Mouse (Mus musculus): ENCODE results near the gene Clybl.

Gene Clybl

GRCm38 (mm10) chr14:122361807-122362206 lies 180.3 kb downstream of the Clybl start:
- no peak for DNase-seq (ENCODE audit: low spot score in 2 of 2)

- DNase-seq (ENCODE audit: low spot score in 2 of 2): no peak
Measured at GRCm38 (mm10) chr14:122363156-122363555, 181.7 kb downstream of the Clybl start.

- DNase-seq (ENCODE audit: low spot score in 2 of 2): no peak
Measured at GRCm38 (mm10) chr14:122364026-122364425, 182.5 kb downstream of the Clybl start.

GRCm38 (mm10) chr14:122367252-122367868 lies 185.9 kb downstream of the Clybl start:
- DNase-seq (ENCODE audit: low spot score in 2 of 2): no peak

- DNase-seq (ENCODE audit: low spot score in 2 of 2): no peak
Measured at GRCm38 (mm10) chr14:122367882-122368418, 186.4 kb downstream of the Clybl start.

GRCm38 (mm10) chr14:122368501-122368900 lies 187.0 kb downstream of the Clybl start:
- DNase-seq (ENCODE audit: low spot score in 2 of 2): no peak

- no peak for DNase-seq (ENCODE audit: low spot score in 2 of 2)
Measured at GRCm38 (mm10) chr14:122371979-122372378, 190.5 kb downstream of the Clybl start.

GRCm38 (mm10) chr14:122373458-122373857 lies 192.0 kb downstream of the Clybl start:
- DNase-seq (ENCODE audit: low spot score in 2 of 2): no peak

GRCm38 (mm10) chr14:122374285-122374997 lies 192.9 kb downstream of the Clybl start:
- no peak for DNase-seq (ENCODE audit: low spot score in 2 of 2)

- DNase-seq (ENCODE audit: low spot score in 2 of 2): no peak
Measured at GRCm38 (mm10) chr14:122375070-122375811, 193.7 kb downstream of the Clybl start.

- DNase-seq (ENCODE audit: low spot score in 2 of 2): no peak
Measured at GRCm38 (mm10) chr14:122376482-122377143, 195.1 kb downstream of the Clybl start.

- DNase-seq (ENCODE audit: low spot score in 2 of 2): no peak
Measured at GRCm38 (mm10) chr14:122377681-122378080, 196.2 kb downstream of the Clybl start.

- no peak for DNase-seq (ENCODE audit: low spot score in 2 of 2)
Measured at GRCm38 (mm10) chr14:122379076-122379475, 197.6 kb downstream of the Clybl start.

GRCm38 (mm10) chr14:122379996-122380395 lies 198.5 kb downstream of the Clybl start:
- DNase-seq (ENCODE audit: low spot score in 2 of 2): no peak

GRCm38 (mm10) chr14:122380896-122381845 lies 199.7 kb downstream of the Clybl start:
- DNase-seq (ENCODE audit: low spot score in 2 of 2): no peak

GRCm38 (mm10) chr14:122382281-122382680 lies 200.8 kb downstream of the Clybl start:
- no peak for DNase-seq (ENCODE audit: low spot score in 2 of 2)

- DNase-seq (ENCODE audit: low spot score in 2 of 2): no peak
Measured at GRCm38 (mm10) chr14:122383931-122384330, 202.4 kb downstream of the Clybl start.

GRCm38 (mm10) chr14:122384447-122385237 lies 203.1 kb downstream of the Clybl start:
- DNase-seq (ENCODE audit: low spot score in 2 of 2): no peak

GRCm38 (mm10) chr14:122385238-122385534 lies 203.7 kb downstream of the Clybl start:
- DNase-seq (ENCODE audit: low spot score in 2 of 2): no peak

- DNase-seq (ENCODE audit: low spot score in 2 of 2): no peak
Measured at GRCm38 (mm10) chr14:122385758-122386157, 204.3 kb downstream of the Clybl start.

All from spleen, postnatal 36 days (tissue).